14 mouse cellular contexts compared by ENCODE assay signal in genomic region chr17:64341698-64342097, GRCm38 (mm10). TPM values are rescaled to one million over a fixed set of nuclear protein-coding genes. Genes with fewer than 3 reads are reported as not detected.
DNase-seq lines count a peak whose midpoint lies in the region; ATAC-seq and TF ChIP-seq lines count a peak whose summit lies in the region.
"Had no signal": no experiment of that assay in that cellular context is flagged by ENCODE, and none has a peak within 500 bp of the region (broad histone marks: within the 10 kb centered on the region; RNA-seq: fewer than 3 reads in every experiment).

No protein-coding gene starts in this region.

- 29% methylated on average over 7 of the region's 7 CpGs for WGBS in olfactory bulb, adult 2 months
- WGBS in hindbrain, embryonic 13.5 days: 82% methylated on average over 7 of the region's 7 CpGs

- ATAC-seq in hindbrain, embryonic 13.5 days (ENCODE audit: low FRiP score): no peak
- ATAC-seq: hindbrain, embryonic 16.5 days had no signal

- no peak overlapping the region for H3K4me2 ChIP-seq in hindbrain, embryonic 13.5 days
- H3K4me2 ChIP-seq: lung, embryonic 15.5 days had no signal

- no peak for TF ChIP-seq POLR2A in olfactory bulb, adult 2 months (IDR thresholded peaks at IDR 0.05; ENCODE audit: insufficient read depth, low read depth, low read length)

- H3K27me3 ChIP-seq in hindbrain, embryonic 13.5 days: no peaks in the 10 kb centered on the region
- H3K27me3 ChIP-seq: lung, embryonic 15.5 days had no signal

- H3K4me3 ChIP-seq in olfactory bulb, adult 2 months (ENCODE audit: insufficient read depth, low read depth, low read length): no peak overlapping the region
- no peak overlapping the region for H3K4me3 ChIP-seq in hindbrain, embryonic 13.5 days
- H3K4me3 ChIP-seq: forebrain, embryonic 10.5 days; lung, embryonic 15.5 days; midbrain, embryonic 10.5 days had no signal

- no peaks in the 10 kb centered on the region for H3K9me3 ChIP-seq in hindbrain, embryonic 13.5 days
- H3K9me3 ChIP-seq: forebrain, embryonic 10.5 days; lung, embryonic 15.5 days; midbrain, embryonic 10.5 days had no signal

- peak; percentile 19 to 56 for DNase-seq in frontal cortex, postnatal 36 days (ENCODE audit: low spot score in 2 of 2)
- DNase-seq in frontal cortex, postnatal 14 days (ENCODE audit: low spot score in 2 of 2): no peak
- DNase-seq in ovary, adult 18-20 months (ENCODE audit: low spot score): peak; percentile 10
- DNase-seq in ovary, postnatal 10 days (ENCODE audit: low spot score): no peak
- peak; percentile 61 for DNase-seq in adrenal gland, adult 2 months
- DNase-seq in cerebellum, postnatal 4 days (ENCODE audit: low spot score in 2 of 2): no peak
- DNase-seq: embryo, embryonic 11 days; kidney, postnatal 36 days had no signal

- no peak for TF ChIP-seq CTCF in olfactory bulb, adult 2 months (IDR thresholded peaks at IDR 0.05; ENCODE audit: insufficient read depth, low read depth, low read length)

- H3K9ac ChIP-seq in hindbrain, embryonic 13.5 days: no peak overlapping the region
- H3K9ac ChIP-seq: lung, embryonic 15.5 days had no signal

- no peaks in the 10 kb centered on the region for H3K36me3 ChIP-seq in hindbrain, embryonic 13.5 days
- H3K36me3 ChIP-seq: forebrain, embryonic 10.5 days; lung, embryonic 15.5 days; midbrain, embryonic 10.5 days had no signal

- peak overlapping the region; percentile 53 for H3K27ac ChIP-seq in olfactory bulb, adult 2 months (ENCODE audit: insufficient read depth, low read depth, low read length)
- H3K27ac ChIP-seq in hindbrain, embryonic 13.5 days: no peak overlapping the region
- H3K27ac ChIP-seq: forebrain, embryonic 10.5 days; lung, embryonic 15.5 days; midbrain, embryonic 10.5 days had no signal

- H3K4me1 ChIP-seq in olfactory bulb, adult 2 months (ENCODE audit: control insufficient read depth, insufficient read depth, low read length): peaks cover 3% of the 10 kb centered on the region; the same call in 1 of the 2 replicates
- no peaks in the 10 kb centered on the region for H3K4me1 ChIP-seq in hindbrain, embryonic 13.5 days (replicated peaks)
- H3K4me1 ChIP-seq: forebrain, embryonic 10.5 days; lung, embryonic 15.5 days; midbrain, embryonic 10.5 days had no signal

RNA-seq across cellular contexts. Expression of gene Pja2, which starts 10.0 kb away (rescaled TPM):
- 10 to 100 TPM; 66.3 to 81.0 TPM for total RNA-seq in adrenal gland, adult 2 months (2021)
- polyA plus RNA-seq in adrenal gland, adult 2 months (2012; rRNA removed): 9.7 and 13.5 TPM in 2 replicates
- polyA plus RNA-seq in olfactory bulb, adult 2 months (2012; ENCODE audit: insufficient read depth, insufficient read length, low replicate concordance, missing spikeins): 102 and 214 TPM in 2 replicates
- polyA plus RNA-seq in hindbrain, embryonic 13.5 days (2015; fragmentation: Nextera tagmentation; extraction: Ambion mirVana): 152 and 155 TPM in 2 replicates

Comparison
In these comparisons a context has a peak if more than half of its experiments do, and no peak if none do; other contexts are left out.
1. DNase-seq: peak in frontal cortex, postnatal 36 days (2 of 2), ovary, adult 18-20 months (single experiment) and adrenal gland, adult 2 months (single experiment); none in frontal cortex, postnatal 14 days (0 of 2), ovary, postnatal 10 days (single experiment) and cerebellum, postnatal 4 days (0 of 2).